Mouse (Mus musculus) thymus, postnatal 10 days (tissue): ENCODE data around the gene Fsip1.
"Not testable (repeated sequence)": the region's sequence is repeated elsewhere in the genome, so short reads cannot be mapped to it uniquely, and the experiment has no call there.

Source experiments
- DNase-seq, 2 experiments: peaks; one replicate each; pipeline ENCODE4 v3.0.0; 2021; ENCODE audit warnings: low spot score in 2 of 2

Gene Fsip1

GRCm38 (mm10) chr2:118174558-118175383 is 82.0 kb downstream of the Fsip1 start:
- DNase-seq: no peak

- no peak for DNase-seq
Observed at GRCm38 (mm10) chr2:118168225-118168624, 88.5 kb downstream of the Fsip1 start.

GRCm38 (mm10) chr2:118167731-118168130 is 89.0 kb downstream of the Fsip1 start:
- DNase-seq: no peak

GRCm38 (mm10) chr2:118165691-118166090 is 91.1 kb downstream of the Fsip1 start:
- no peak for DNase-seq

GRCm38 (mm10) chr2:118164137-118164536 is 92.6 kb downstream of the Fsip1 start:
- no peak for DNase-seq

- no peak for DNase-seq
Observed at GRCm38 (mm10) chr2:118162486-118162885, 94.3 kb downstream of the Fsip1 start.

GRCm38 (mm10) chr2:118160991-118161390 is 95.8 kb downstream of the Fsip1 start:
- DNase-seq: no peak

GRCm38 (mm10) chr2:118160547-118160946 is 96.2 kb downstream of the Fsip1 start:
- no peak for DNase-seq

- DNase-seq: no peak
Observed at GRCm38 (mm10) chr2:118159126-118159525, 97.6 kb downstream of the Fsip1 start.

- DNase-seq: no peak
Observed at GRCm38 (mm10) chr2:118158095-118158494, 98.7 kb downstream of the Fsip1 start.

- DNase-seq: no peak
Observed at GRCm38 (mm10) chr2:118149855-118150563, 106.8 kb downstream of the Fsip1 start.

- DNase-seq: no peak
Observed at GRCm38 (mm10) chr2:118148321-118149142, 108.2 kb downstream of the Fsip1 start.

- DNase-seq: not testable (repeated sequence)
Observed at GRCm38 (mm10) chr2:118147749-118148148, 109.0 kb downstream of the Fsip1 start.

GRCm38 (mm10) chr2:118141651-118142050 is 115.1 kb downstream of the Fsip1 start:
- DNase-seq: no peak

GRCm38 (mm10) chr2:118139261-118139660 is 117.5 kb downstream of the Fsip1 start:
- no peak for DNase-seq

- DNase-seq: no peak
Observed at GRCm38 (mm10) chr2:118137776-118138175, 119.0 kb downstream of the Fsip1 start.

GRCm38 (mm10) chr2:118137071-118137470 is 119.7 kb downstream of the Fsip1 start:
- no peak for DNase-seq

- DNase-seq: no peak
Observed at GRCm38 (mm10) chr2:118128313-118128712, 128.5 kb downstream of the Fsip1 start.

GRCm38 (mm10) chr2:118127516-118128288 is 129.1 kb downstream of the Fsip1 start:
- no peak for DNase-seq

- no peak for DNase-seq
Observed at GRCm38 (mm10) chr2:118125943-118126470, 130.8 kb downstream of the Fsip1 start.
